Mouse (Mus musculus): ENCODE results near the gene Olfr912.

DNA sequence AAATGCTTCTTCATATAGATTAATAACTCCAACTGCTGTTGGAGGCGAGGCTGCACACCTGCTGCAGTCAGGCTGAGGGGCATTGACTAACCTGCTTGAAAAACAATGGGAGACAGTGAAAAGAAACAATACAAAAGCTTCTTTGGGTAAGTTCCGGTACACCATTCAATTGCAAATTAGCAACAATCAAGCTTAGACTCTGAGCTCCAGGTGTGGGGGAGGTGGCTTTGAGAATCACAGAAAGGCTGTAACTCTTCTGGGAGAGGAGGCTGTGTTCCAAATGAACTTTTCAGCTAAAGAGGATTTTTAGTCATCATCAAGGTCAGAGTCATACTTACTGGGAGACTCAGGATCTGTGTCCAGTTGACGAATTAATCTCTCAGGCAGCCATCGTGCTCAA, 52.4 kb downstream of the Olfr912 start:
- TF ChIP-seq CTCF (conservative IDR thresholded peaks at IDR 0.05; ENCODE audit: insufficient read depth, insufficient read length, low read depth, low read length) (no peak), POLR2A (IDR thresholded peaks at IDR 0.05; ENCODE audit: low read depth, low read length) (no peak)
